Mouse (Mus musculus) hindbrain, embryonic 14.5 days (tissue): Measurements from ENCODE around the gene Gnb2. TPM values are rescaled to one million over a fixed set of nuclear protein-coding genes. Genes with fewer than 3 reads are reported as not detected.

Experiments
- ATAC-seq: fragments of 200-750 bp; cut with Nextera tagmentation; 2 replicates; pipeline ENCODE4 v1.8.0; 2017; ENCODE audit warnings: moderate number of reproducible peaks, mild to moderate bottlenecking, moderate TSS enrichment, moderate library complexity; ENCODE audit not compliant: low FRiP score
- DNase-seq: peaks from one replicate; pipeline ENCODE4 v3.0.0-alpha.2; 2015; ENCODE audit warnings: low spot score
- H3K27ac ChIP-seq: fragments of 300-500 bp; sonication (generic); 2 replicates; pipeline ENCODE4 v1.5.1; 2014; ENCODE audit warnings: mild to moderate bottlenecking, moderate library complexity
- H3K27me3 ChIP-seq: fragments of 300-500 bp; sonication (generic); 2 replicates; pipeline ENCODE4 v1.6.1; 2014; ENCODE audit warnings: mild to moderate bottlenecking, low read length, mixed read lengths; ENCODE audit not compliant: control insufficient read depth, insufficient read depth
- H3K36me3 ChIP-seq: fragments of 300-500 bp; sonication (generic); replicated peaks from 2 replicates; pipeline ENCODE4 v1.6.1; 2014; ENCODE audit not compliant: control insufficient read depth, insufficient read depth
- H3K4me1 ChIP-seq: fragments of 300-500 bp; sonication (generic); replicated peaks from 2 replicates; pipeline ENCODE4 v1.6.1; 2014; ENCODE audit warnings: antibody characterized with exemption, low read length, mixed read lengths; ENCODE audit not compliant: control insufficient read depth, insufficient read depth
- H3K4me2 ChIP-seq: fragments of 300-500 bp; sonication (generic); replicated peaks from 2 replicates; pipeline ENCODE4 v1.6.1; 2014; ENCODE audit warnings: mild to moderate bottlenecking, moderate library complexity
- H3K4me3 ChIP-seq: fragments of 300-500 bp; sonication (generic); replicated peaks from 2 replicates; pipeline ENCODE4 v1.5.1; 2014; ENCODE audit warnings: mild to moderate bottlenecking, low read length
- H3K9ac ChIP-seq: fragments of 300-500 bp; sonication (generic); 2 replicates; pipeline ENCODE4 v1.6.1; 2014
- H3K9me3 ChIP-seq: fragments of 300-500 bp; sonication (generic); 2 replicates; pipeline ENCODE4 v1.6.1; 2016; ENCODE audit warnings: low read length; ENCODE audit not compliant: control insufficient read depth
- WGBS: fragments of 180-500 bp; shearing (Covaris S2); extraction: QIAGEN DNeasy Blood & Tissue Kit; methylation state at CpG from one replicate; pipeline ENCODE4 v1.1.7; 2014; 5-methylcytosine and 5-hydroxymethylcytosine counted together
- polyA plus RNA-seq: library from polyadenylated mRNA; unstranded; fragments of >200 nt; fragmentation: Nextera tagmentation; extraction: Ambion mirVana; gene quantifications from 2 replicates; pipeline ENCODE4 v1.2.1, GENCODE M21; 2014

The Gnb2 gene
- polyA plus RNA-seq, 1 experiment from 2014 or later: 593 TPM

GRCm38 (mm10) chr5:137524671-137525070, 8.6 kb downstream of the Gnb2 start:
- Histone ChIP-seq H3K27me3 (no peaks in the 10 kb centered on the region), H3K27ac (no peak overlapping the region), H3K36me3 (peaks cover 99% of the 10 kb centered on the region), H3K4me1 (peaks cover 2% of the 10 kb centered on the region; the same call in 1 of the 2 replicates), H3K9me3 (no peaks in the 10 kb centered on the region), H3K9ac (no peak overlapping the region), H3K4me2 (no peak overlapping the region), H3K4me3 (no peak overlapping the region)
- DNase-seq (no peak), ATAC-seq (no peak)
- WGBS: 87% methylated on average over 13 of the region's 13 CpGs

- WGBS: 80% methylated on average over 8 of the region's 8 CpGs
Measured at GRCm38 (mm10) chr5:137524251-137524515, 9.1 kb downstream of the Gnb2 start.

GRCm38 (mm10) chr5:137523396-137524250, 9.7 kb downstream of the Gnb2 start:
- ATAC-seq (no peak), DNase-seq (no peak)
- no peaks in the 10 kb centered on the region for H3K27me3 ChIP-seq
- H3K4me3 ChIP-seq: no peak overlapping the region
- no peaks in the 10 kb centered on the region for H3K9me3 ChIP-seq
- H3K36me3 ChIP-seq: peaks cover 99% of the 10 kb centered on the region
- no peak overlapping the region for H3K4me2 ChIP-seq
- H3K9ac ChIP-seq: no peak overlapping the region
- 84% methylated on average over 25 of the region's 25 CpGs for WGBS
- no peaks in the 10 kb centered on the region for H3K4me1 ChIP-seq
- no peak overlapping the region for H3K27ac ChIP-seq

More at GRCm38 (mm10) chr5:137524251-137524515, 9.1 kb downstream of the Gnb2 start:
- Histone ChIP-seq H3K27ac (no peak overlapping the region), H3K4me3 (no peak overlapping the region), H3K4me1 (no peaks in the 10 kb centered on the region), H3K4me2 (no peak overlapping the region), H3K9me3 (no peaks in the 10 kb centered on the region), H3K27me3 (no peaks in the 10 kb centered on the region), H3K36me3 (peaks cover 99% of the 10 kb centered on the region), H3K9ac (no peak overlapping the region)
- peak; percentile 20 for DNase-seq
- no peak for ATAC-seq

- no peak overlapping the region for H3K9ac ChIP-seq
- H3K4me2 ChIP-seq: no peak overlapping the region
- H3K4me1 ChIP-seq: no peaks in the 10 kb centered on the region
- peaks cover 99% of the 10 kb centered on the region for H3K36me3 ChIP-seq
- ATAC-seq (no peak), DNase-seq (no peak)
- no peak overlapping the region for H3K27ac ChIP-seq
- no peak overlapping the region for H3K4me3 ChIP-seq
- 76% methylated on average over 11 of the region's 11 CpGs for WGBS
- H3K27me3 ChIP-seq: no peaks in the 10 kb centered on the region
- H3K9me3 ChIP-seq: no peaks in the 10 kb centered on the region
Measured at GRCm38 (mm10) chr5:137522711-137523110, 10.6 kb downstream of the Gnb2 start.

- H3K4me1 ChIP-seq: no peaks in the 10 kb centered on the region
- WGBS: 82% methylated on average over 9 of the region's 9 CpGs
- no peak for ATAC-seq
- no peaks in the 10 kb centered on the region for H3K27me3 ChIP-seq
- H3K9ac ChIP-seq: no peak overlapping the region
- no peak overlapping the region for H3K4me2 ChIP-seq
- H3K36me3 ChIP-seq: peaks cover 94% of the 10 kb centered on the region
- no peak overlapping the region for H3K4me3 ChIP-seq
- no peaks in the 10 kb centered on the region for H3K9me3 ChIP-seq
- H3K27ac ChIP-seq: no peak overlapping the region
- no peak for DNase-seq
Measured at GRCm38 (mm10) chr5:137521861-137522260, 11.4 kb downstream of the Gnb2 start.

- Histone ChIP-seq H3K4me1 (no peaks in the 10 kb centered on the region), H3K36me3 (peaks cover 75% of the 10 kb centered on the region), H3K4me3 (no peak overlapping the region), H3K9ac (no peak overlapping the region), H3K9me3 (no peaks in the 10 kb centered on the region), H3K4me2 (no peak overlapping the region), H3K27ac (no peak overlapping the region), H3K27me3 (no peaks in the 10 kb centered on the region)
- ATAC-seq (no peak), DNase-seq (no peak)
- 93% methylated on average over 27 of the region's 27 CpGs for WGBS
Measured at GRCm38 (mm10) chr5:137519691-137520550, 13.4 kb downstream of the Gnb2 start.

GRCm38 (mm10) chr5:137518436-137518835, 14.9 kb downstream of the Gnb2 start, which contains the start of gene Gigyf1:
Gene Gigyf1, plus strand, starts transcription at chr5:137518548.
- H3K9ac ChIP-seq: no peak within 1 kb of the TSS
- H3K27me3 ChIP-seq: no peaks in the 10 kb centered on the region
- H3K4me3 ChIP-seq: no peak within 1 kb of the TSS
- H3K4me1 ChIP-seq: peaks cover 11% of the 10 kb centered on the region
- H3K27ac ChIP-seq: no peak within 1 kb of the TSS
- H3K9me3 ChIP-seq: no peaks in the 10 kb centered on the region
- ATAC-seq (no peak), DNase-seq (peak; percentile 24)
- H3K4me2 ChIP-seq: no peak within 1 kb of the TSS
- H3K36me3 ChIP-seq: peaks cover 60% of the 10 kb centered on the region
- WGBS: 72% methylated on average over 5 of the region's 5 CpGs

- WGBS: 92% methylated on average over 3 of the region's 3 CpGs
- H3K9ac ChIP-seq: no peak overlapping the region
- ATAC-seq: no peak
Measured at GRCm38 (mm10) chr5:137514811-137515210, 18.5 kb downstream of the Gnb2 start.

GRCm38 (mm10) chr5:137513951-137514721, 19.2 kb downstream of the Gnb2 start:
- ATAC-seq (no peak), DNase-seq (no peak)
- Histone ChIP-seq H3K9ac (0 out of 2 replicates have a peak overlapping the region, but pooled peaks have one; percentile 17), H3K4me1 (peaks cover 34% of the 10 kb centered on the region), H3K27ac (no peak overlapping the region), H3K9me3 (no peaks in the 10 kb centered on the region), H3K36me3 (peaks cover 17% of the 10 kb centered on the region), H3K4me2 (no peak overlapping the region), H3K27me3 (no peaks in the 10 kb centered on the region), H3K4me3 (no peak overlapping the region)
- WGBS: 74% methylated on average over 12 of the region's 12 CpGs

More at GRCm38 (mm10) chr5:137514811-137515210, 18.5 kb downstream of the Gnb2 start:
- Histone ChIP-seq H3K9me3 (no peaks in the 10 kb centered on the region), H3K4me3 (no peak overlapping the region), H3K4me1 (peaks cover 34% of the 10 kb centered on the region), H3K27ac (no peak overlapping the region), H3K27me3 (no peaks in the 10 kb centered on the region), H3K4me2 (no peak overlapping the region), H3K36me3 (peaks cover 24% of the 10 kb centered on the region)
- no peak for DNase-seq
